Mouse (Mus musculus): ENCODE data around the gene BC049762. TPM values are rescaled to one million over a fixed set of nuclear protein-coding genes. Genes with fewer than 3 reads are reported as not detected.

The BC049762 gene
- total RNA-seq, 2 experiments from 2014 or later, result 0.44 TPM; not detected in 1

GRCm38 (mm10) chr11:51264352-51264751 is 1.5 kb upstream of the BC049762 start:
- Histone ChIP-seq H3K27ac (peak overlapping the region; percentile 98), H3K4me3 (peak overlapping the region; percentile 92)
- DNase-seq (ENCODE audit: low spot score in 2 of 2), result no peak
- TF ChIP-seq CTCF (conservative IDR thresholded peaks at IDR 0.05), result no peak

GRCm38 (mm10) chr11:51263286-51263831 is 513 bp upstream of the BC049762 start:
- H3K4me3 ChIP-seq, result peak overlapping the region; percentile 92
- TF ChIP-seq CTCF (conservative IDR thresholded peaks at IDR 0.05), result no peak
- DNase-seq (ENCODE audit: low spot score in 2 of 2), result peak in 1 of 2 experiments; percentile 40
- H3K27ac ChIP-seq, result peak overlapping the region; percentile 98

- TF ChIP-seq CTCF (conservative IDR thresholded peaks at IDR 0.05), result no peak
- DNase-seq (ENCODE audit: low spot score in 2 of 2), result no peak
- peak within 1 kb of the TSS; percentile 98 for H3K27ac ChIP-seq
- peak within 1 kb of the TSS; percentile 92 for H3K4me3 ChIP-seq
Observed at GRCm38 (mm10) chr11:51261680-51262219, 1.1 kb downstream of the BC049762 start, which contains the start of gene Clk4. Gene Clk4, plus strand, starts transcription at chr11:51261730.

- Histone ChIP-seq H3K27ac (no peak overlapping the region), H3K4me3 (no peak overlapping the region)
- DNase-seq (ENCODE audit: low spot score in 2 of 2), result no peak
- no peak for TF ChIP-seq CTCF (conservative IDR thresholded peaks at IDR 0.05)
Observed at GRCm38 (mm10) chr11:51257006-51257405, 5.8 kb downstream of the BC049762 start.

- Histone ChIP-seq H3K4me3 (no peak overlapping the region), H3K27ac (no peak overlapping the region)
- no peak for DNase-seq (ENCODE audit: low spot score in 2 of 2)
- peak; percentile 47 for TF ChIP-seq CTCF (conservative IDR thresholded peaks at IDR 0.05)
Observed at GRCm38 (mm10) chr11:51242897-51243296, 19.9 kb downstream of the BC049762 start.

GRCm38 (mm10) chr11:51234626-51235025 is 28.2 kb downstream of the BC049762 start:
- TF ChIP-seq CTCF (conservative IDR thresholded peaks at IDR 0.05), result no peak
- Histone ChIP-seq H3K27ac (no peak overlapping the region), H3K4me3 (no peak overlapping the region)
- DNase-seq (ENCODE audit: low spot score in 2 of 2), result no peak

- DNase-seq (ENCODE audit: low spot score in 2 of 2), result peak; percentile 40 to 63
- no peak overlapping the region for H3K27ac ChIP-seq
- no peak overlapping the region for H3K4me3 ChIP-seq
- TF ChIP-seq CTCF (conservative IDR thresholded peaks at IDR 0.05), result no peak
Observed at GRCm38 (mm10) chr11:51227104-51227503, 35.7 kb downstream of the BC049762 start.

GRCm38 (mm10) chr11:51220308-51220707 is 42.5 kb downstream of the BC049762 start, which contains the start of gene Gm12569:
Gene Gm12569, plus strand, starts transcription at chr11:51220473.
- no peak for TF ChIP-seq CTCF (conservative IDR thresholded peaks at IDR 0.05)
- H3K27ac ChIP-seq, result no peak within 1 kb of the TSS
- no peak within 1 kb of the TSS for H3K4me3 ChIP-seq
- no peak for DNase-seq (ENCODE audit: low spot score in 2 of 2)

GRCm38 (mm10) chr11:51219396-51219980 is 43.4 kb downstream of the BC049762 start:
- DNase-seq (ENCODE audit: low spot score in 2 of 2), result no peak
- no peak overlapping the region for H3K4me3 ChIP-seq
- no peak overlapping the region for H3K27ac ChIP-seq
- no peak for TF ChIP-seq CTCF (conservative IDR thresholded peaks at IDR 0.05)

- no peak for DNase-seq (ENCODE audit: low spot score in 2 of 2)
- peak; percentile 41 for TF ChIP-seq CTCF (conservative IDR thresholded peaks at IDR 0.05)
- Histone ChIP-seq H3K4me3 (no peak overlapping the region), H3K27ac (no peak overlapping the region)
Observed at GRCm38 (mm10) chr11:51214021-51214420, 48.8 kb downstream of the BC049762 start.

GRCm38 (mm10) chr11:51211426-51211825 is 51.4 kb downstream of the BC049762 start:
- TF ChIP-seq CTCF (conservative IDR thresholded peaks at IDR 0.05), result no peak
- H3K4me3 ChIP-seq, result no peak overlapping the region
- no peak overlapping the region for H3K27ac ChIP-seq
- no peak for DNase-seq (ENCODE audit: low spot score in 2 of 2)

- no peak for DNase-seq (ENCODE audit: low spot score in 2 of 2)
- TF ChIP-seq CTCF (conservative IDR thresholded peaks at IDR 0.05), result no peak
- Histone ChIP-seq H3K4me3 (no peak overlapping the region), H3K27ac (no peak overlapping the region)
Observed at GRCm38 (mm10) chr11:51207758-51208157, 55.1 kb downstream of the BC049762 start.

Other genes with a start within 250 kb of the BC049762 start
- not detected for gene Olfr54, start 248.8 kb downstream of the BC049762 start, total RNA-seq (2021)
- gene Olfr1375, start 214.9 kb downstream of the BC049762 start, total RNA-seq (2021), result not detected
- gene Zfp354a, start 203.8 kb downstream of the BC049762 start, total RNA-seq (2021), result 1 to 10 TPM; 7.3 to 8.3 TPM
- gene Gm12569, start 42.6 kb downstream of the BC049762 start, total RNA-seq (2021), result not detected
- gene Clk4, start 1.3 kb downstream of the BC049762 start, total RNA-seq (2021), result 100 to 1,000 TPM; 113 to 130 TPM
- gene Col23a1, start 26.9 kb upstream of the BC049762 start, total RNA-seq (2021), result 1 to 10 TPM; 5.3 to 6.7 TPM

All from layer of hippocampus, adult 2 months (tissue).